Mouse (Mus musculus): ENCODE results near the gene Hacd4. TPM values are rescaled to one million over a fixed set of nuclear protein-coding genes. Genes with fewer than 3 reads are reported as not detected.

The Hacd4 gene
- polyA plus RNA-seq, 1 experiment: 136 TPM

DNA sequence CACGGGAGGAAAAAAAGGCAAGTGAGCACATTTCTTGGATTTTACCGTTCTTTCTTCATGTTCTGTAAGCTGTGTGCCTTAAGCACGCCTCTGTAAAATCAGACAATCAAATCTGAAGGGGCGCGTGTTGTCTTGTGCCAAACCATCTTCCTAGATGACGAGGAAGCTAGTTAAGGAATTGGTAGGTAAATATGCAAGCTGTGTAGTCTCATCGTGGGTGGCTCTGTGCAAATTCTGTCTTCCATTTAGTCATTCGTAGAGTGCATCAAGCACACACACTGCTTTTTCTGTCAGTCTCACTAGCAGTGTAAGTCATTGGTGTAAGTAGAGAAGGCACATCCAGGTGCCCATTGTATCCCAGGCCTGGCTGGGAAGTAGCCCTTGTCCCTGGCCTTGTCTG is 67.9 kb downstream of the Hacd4 start:
- H3K4me1 ChIP-seq (ENCODE audit: control insufficient read depth, insufficient read depth, low read length): no peaks in the 10 kb centered on the region
- no peak overlapping the region for H3K4me3 ChIP-seq (ENCODE audit: insufficient read depth, low read length)
- no peak overlapping the region for H3K27ac ChIP-seq (ENCODE audit: insufficient read depth, low read depth, low read length)
- no peak for TF ChIP-seq POLR2A (IDR thresholded peaks at IDR 0.05; ENCODE audit: borderline replicate concordance, low read depth, low read length)
- no peak for TF ChIP-seq CTCF (IDR thresholded peaks at IDR 0.05; ENCODE audit: low read depth, low read length)

DNA sequence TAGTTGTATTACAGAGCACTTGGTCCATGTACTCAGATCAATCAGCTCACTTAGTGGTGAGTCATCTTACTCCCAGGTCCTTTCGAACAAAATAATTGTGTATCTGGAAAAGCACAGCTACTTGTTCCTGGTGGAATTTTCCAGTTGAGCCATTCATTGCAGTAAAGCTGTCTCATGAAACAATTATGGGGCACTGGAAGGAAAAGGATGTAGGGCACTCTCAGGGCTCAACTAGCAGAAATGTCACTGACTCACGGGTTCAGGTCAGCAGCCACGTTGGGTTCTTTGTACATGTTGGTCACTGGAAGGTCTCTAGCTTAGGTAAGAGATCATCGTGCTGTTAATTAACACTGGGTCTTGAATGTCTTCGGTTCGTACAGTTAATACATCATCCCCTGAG is 68.8 kb downstream of the Hacd4 start:
- Histone ChIP-seq H3K27ac (ENCODE audit: insufficient read depth, low read depth, low read length) (no peak overlapping the region), H3K4me1 (ENCODE audit: control insufficient read depth, insufficient read depth, low read length) (no peaks in the 10 kb centered on the region), H3K4me3 (ENCODE audit: insufficient read depth, low read length) (no peak overlapping the region)
- TF ChIP-seq POLR2A (IDR thresholded peaks at IDR 0.05; ENCODE audit: borderline replicate concordance, low read depth, low read length) (no peak), CTCF (IDR thresholded peaks at IDR 0.05; ENCODE audit: low read depth, low read length) (no peak)

DNA sequence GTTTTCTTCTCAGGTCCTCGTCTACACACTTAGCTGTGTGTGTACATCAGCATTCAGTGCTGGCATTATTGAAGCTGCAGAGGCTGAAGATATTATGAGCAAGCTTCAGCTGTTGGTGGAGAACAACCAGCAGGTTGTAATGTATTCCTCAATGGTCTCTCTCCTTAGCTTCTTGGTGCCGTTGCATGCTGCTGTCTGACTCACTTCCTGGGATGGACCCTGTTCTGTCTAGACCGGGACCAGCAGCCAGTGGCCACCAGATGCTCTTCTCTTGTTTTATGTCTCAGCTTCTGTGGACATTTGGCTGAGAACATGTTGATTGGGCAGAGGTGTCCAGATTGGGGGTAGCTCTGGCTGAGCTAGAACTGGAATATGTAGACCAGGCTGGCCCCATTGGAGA is 81.3 kb downstream of the Hacd4 start:
- Histone ChIP-seq H3K4me3 (ENCODE audit: insufficient read depth, low read length) (no peak overlapping the region), H3K27ac (ENCODE audit: insufficient read depth, low read depth, low read length) (no peak overlapping the region), H3K4me1 (ENCODE audit: control insufficient read depth, insufficient read depth, low read length) (peaks cover 8% of the 10 kb centered on the region)
- TF ChIP-seq CTCF (IDR thresholded peaks at IDR 0.05; ENCODE audit: low read depth, low read length): no peak

DNA sequence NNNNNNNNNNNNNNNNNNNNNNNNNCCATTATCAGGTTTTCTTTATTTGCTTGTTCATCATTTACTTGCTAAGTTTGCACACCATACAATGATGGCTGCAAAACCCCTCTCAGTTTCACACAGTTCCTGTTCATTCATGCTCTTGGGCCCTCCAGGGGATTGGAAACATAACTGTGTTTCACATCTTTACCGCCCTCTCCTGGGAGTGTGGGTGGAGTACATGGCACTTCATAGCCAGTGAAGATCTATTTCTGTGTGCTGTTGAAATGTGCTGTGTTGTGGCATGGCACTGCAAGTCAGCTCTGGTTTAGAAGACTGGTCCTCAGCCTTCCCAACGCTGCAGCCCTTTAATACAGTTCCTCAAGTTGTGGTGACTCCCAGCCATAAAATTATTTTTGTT is 82.1 kb downstream of the Hacd4 start:
- no peak overlapping the region for H3K27ac ChIP-seq (ENCODE audit: insufficient read depth, low read depth, low read length)
- peaks cover 8% of the 10 kb centered on the region for H3K4me1 ChIP-seq (ENCODE audit: control insufficient read depth, insufficient read depth, low read length)
- H3K4me3 ChIP-seq (ENCODE audit: insufficient read depth, low read length): no peak overlapping the region
- TF ChIP-seq POLR2A (IDR thresholded peaks at IDR 0.05; ENCODE audit: borderline replicate concordance, low read depth, low read length): no peak
- no peak for TF ChIP-seq CTCF (IDR thresholded peaks at IDR 0.05; ENCODE audit: low read depth, low read length)

- Histone ChIP-seq H3K4me3 (ENCODE audit: insufficient read depth, low read length) (no peak overlapping the region), H3K27ac (ENCODE audit: insufficient read depth, low read depth, low read length) (no peak overlapping the region), H3K4me1 (ENCODE audit: control insufficient read depth, insufficient read depth, low read length) (peaks cover 3% of the 10 kb centered on the region; the same call in 1 of the 2 replicates)
- TF ChIP-seq CTCF (IDR thresholded peaks at IDR 0.05; ENCODE audit: low read depth, low read length) (peak; percentile 78), POLR2A (IDR thresholded peaks at IDR 0.05; ENCODE audit: borderline replicate concordance, low read depth, low read length) (no peak)
Measured at GRCm38 (mm10) chr4:88350910-88351309, 87.8 kb downstream of the Hacd4 start.

Other genes with a start within 250 kb of the Hacd4 start
- gene Ifnb1, start 83.8 kb upstream of the Hacd4 start, polyA plus RNA-seq (2012; ENCODE audit: insufficient read depth, insufficient read length, missing spikeins): not detected in 2 replicates
- gene Ifna15, start 119.3 kb upstream of the Hacd4 start, polyA plus RNA-seq (2012; ENCODE audit: insufficient read depth, insufficient read length, missing spikeins): not detected in 2 replicates
- gene Ifna14, start 132.9 kb upstream of the Hacd4 start, polyA plus RNA-seq (2012; ENCODE audit: insufficient read depth, insufficient read length, missing spikeins): not detected in 2 replicates
- gene Ifna9, start 153.5 kb upstream of the Hacd4 start, polyA plus RNA-seq (2012; ENCODE audit: insufficient read depth, insufficient read length, missing spikeins): not detected in 2 replicates
- not detected in 2 replicates for gene Ifna12, start 164.4 kb upstream of the Hacd4 start, polyA plus RNA-seq (2012; ENCODE audit: insufficient read depth, insufficient read length, missing spikeins)
- not detected in 2 replicates for gene C87499, start 195.5 kb upstream of the Hacd4 start, polyA plus RNA-seq (2012; ENCODE audit: insufficient read depth, insufficient read length, missing spikeins)
- not detected in 2 replicates for gene Ifna13, start 205.5 kb upstream of the Hacd4 start, polyA plus RNA-seq (2012; ENCODE audit: insufficient read depth, insufficient read length, missing spikeins)
- not detected in 2 replicates for gene Ifna16, start 238.0 kb upstream of the Hacd4 start, polyA plus RNA-seq (2012; ENCODE audit: insufficient read depth, insufficient read length, missing spikeins)
- not detected in 2 replicates for gene Ifna2, start 245.0 kb upstream of the Hacd4 start, polyA plus RNA-seq (2012; ENCODE audit: insufficient read depth, insufficient read length, missing spikeins)

Data from bone marrow macrophage, adult 2 months (primary cell).